Mouse (Mus musculus): Measurements from ENCODE around the gene Zfp62.
"Not testable (repeated sequence)": the region's sequence is repeated elsewhere in the genome, so short reads cannot be mapped to it uniquely, and the experiment has no call there.

Gene Zfp62

GRCm38 (mm10) chr11:49203129-49203768 is at the start of gene Zfp62:
Gene Zfp62 (plus strand): TSS chr11:49203292.
- DNase-seq (ENCODE audit: low read depth, low spot score): peak; percentile 74

DNA sequence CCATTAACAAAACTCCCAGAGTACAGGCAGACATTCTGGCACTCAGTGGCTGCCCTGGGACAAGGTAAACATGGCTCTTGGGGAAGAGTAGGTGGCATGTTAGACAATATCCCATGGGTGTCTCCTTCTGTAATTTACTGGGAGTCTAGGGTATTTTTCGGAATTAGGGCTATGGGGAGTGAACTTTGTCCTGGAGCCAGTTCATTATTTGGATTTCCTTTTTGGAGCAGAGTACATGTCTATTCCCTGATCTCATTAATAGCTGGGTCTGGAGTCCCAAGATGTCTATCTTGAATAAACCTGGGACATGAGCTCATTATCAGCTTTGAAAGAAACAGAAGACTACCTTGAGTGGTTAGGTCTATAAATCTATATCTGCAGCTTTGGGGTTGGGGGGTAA is 49.0 kb upstream of the Zfp62 start, which contains the start of gene Olfr1394:
TSS of gene Olfr1394 (plus strand) at position 301 of the 400 bp plus-strand sequence.
- no peak for DNase-seq (ENCODE audit: low read depth, low spot score)

GRCm38 (mm10) chr11:49156821-49157814 is 46.0 kb upstream of the Zfp62 start:
- DNase-seq (ENCODE audit: low read depth, low spot score): no peak

GRCm38 (mm10) chr11:49168839-49169611 is 34.1 kb upstream of the Zfp62 start:
- DNase-seq (ENCODE audit: low read depth, low spot score): no peak

GRCm38 (mm10) chr11:49170576-49170975 is 32.5 kb upstream of the Zfp62 start:
- no peak for DNase-seq (ENCODE audit: low read depth, low spot score)

- DNase-seq (ENCODE audit: low read depth, low spot score): no peak
Observed at GRCm38 (mm10) chr11:49175345-49175744, 27.7 kb upstream of the Zfp62 start.

- not testable (repeated sequence) for DNase-seq (ENCODE audit: low read depth, low spot score)
Observed at GRCm38 (mm10) chr11:49176047-49176779, 26.9 kb upstream of the Zfp62 start.

DNA sequence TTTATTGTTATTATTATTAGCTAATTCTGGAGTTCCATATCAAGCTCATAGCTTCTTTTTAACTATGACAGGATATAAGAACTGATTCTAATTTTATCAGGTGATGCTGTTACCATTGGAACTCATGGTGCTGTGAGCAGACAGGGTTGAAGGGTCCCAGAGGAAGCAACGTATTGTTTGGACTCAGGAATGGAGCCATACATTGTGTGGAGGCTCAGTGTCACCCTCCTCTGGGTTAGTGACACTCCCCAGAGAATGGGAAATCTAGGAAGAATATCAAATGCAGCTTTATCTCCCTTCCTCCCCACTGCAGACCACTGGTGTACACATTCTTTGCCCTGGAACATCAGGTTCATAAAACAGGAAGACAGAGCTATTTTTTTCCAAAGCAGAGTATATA is 19.9 kb upstream of the Zfp62 start:
- no peak for DNase-seq (ENCODE audit: low read depth, low spot score)

- no peak for DNase-seq (ENCODE audit: low read depth, low spot score)
Observed at GRCm38 (mm10) chr11:49186452-49186851, 16.6 kb upstream of the Zfp62 start.

GRCm38 (mm10) chr11:49186955-49187488 is 16.1 kb upstream of the Zfp62 start, which contains the start of gene Btnl9:
Gene Btnl9 (minus strand): TSS chr11:49187159.
- DNase-seq (ENCODE audit: low read depth, low spot score): no peak

DNA sequence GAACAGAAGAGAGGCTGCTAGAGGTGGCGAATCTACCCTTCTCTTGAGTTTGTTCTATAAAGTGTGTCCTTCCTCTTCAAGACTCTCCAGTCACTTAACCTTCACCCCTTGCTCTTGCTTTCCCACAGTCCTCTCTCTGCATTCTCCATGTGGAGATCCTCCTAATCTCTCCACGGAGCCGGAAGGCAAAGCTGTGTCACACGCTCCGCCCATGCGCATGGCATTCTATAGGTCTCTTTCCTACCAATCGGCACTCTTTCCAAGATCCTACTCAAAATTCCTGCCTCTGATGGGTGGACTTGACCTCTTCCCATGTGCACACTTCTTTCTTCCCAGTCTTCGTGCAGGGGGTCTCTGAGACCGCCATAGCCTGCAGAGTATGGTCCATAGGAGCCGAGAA is 15.4 kb upstream of the Zfp62 start:
- DNase-seq (ENCODE audit: low read depth, low spot score): no peak

DNA sequence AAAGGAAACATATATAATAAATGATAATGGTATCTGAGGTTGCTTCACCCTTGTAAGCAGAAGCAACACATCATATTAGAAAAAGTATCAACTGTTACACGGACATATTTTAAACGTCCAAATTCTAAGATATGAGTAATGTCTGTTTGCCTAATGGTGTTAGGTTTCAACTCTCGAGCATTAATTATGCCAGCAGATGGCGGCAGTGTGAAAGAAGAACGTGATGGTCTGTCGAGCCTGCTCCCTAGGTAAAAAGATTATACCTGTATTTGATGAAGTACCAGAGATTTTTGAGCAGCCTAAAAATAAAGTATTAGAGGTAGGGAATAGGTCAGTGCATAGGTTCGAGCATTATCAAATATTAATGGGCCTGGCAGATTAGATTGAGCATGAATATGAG is 13.4 kb upstream of the Zfp62 start:
- DNase-seq (ENCODE audit: low read depth, low spot score): peak; percentile 12

DNA sequence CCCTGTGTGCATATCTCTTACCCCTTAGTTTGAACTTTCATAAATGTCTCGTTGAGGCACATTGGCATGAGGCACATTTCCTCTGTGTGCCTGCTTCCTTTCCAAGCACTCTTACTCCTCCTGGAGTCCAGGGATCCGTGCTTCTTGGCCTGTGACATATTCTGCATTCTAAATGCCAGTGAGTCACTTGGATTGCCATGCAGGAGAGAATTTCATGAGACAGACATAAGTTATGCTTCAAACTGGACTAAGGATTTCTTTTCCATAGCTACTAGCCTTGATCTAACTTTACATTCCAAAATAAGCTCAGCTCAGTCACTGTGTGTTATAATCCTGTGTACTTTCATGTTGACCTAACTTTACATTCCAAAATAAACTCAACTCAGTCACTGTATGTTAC is 12.0 kb upstream of the Zfp62 start:
- DNase-seq (ENCODE audit: low read depth, low spot score): no peak

DNA sequence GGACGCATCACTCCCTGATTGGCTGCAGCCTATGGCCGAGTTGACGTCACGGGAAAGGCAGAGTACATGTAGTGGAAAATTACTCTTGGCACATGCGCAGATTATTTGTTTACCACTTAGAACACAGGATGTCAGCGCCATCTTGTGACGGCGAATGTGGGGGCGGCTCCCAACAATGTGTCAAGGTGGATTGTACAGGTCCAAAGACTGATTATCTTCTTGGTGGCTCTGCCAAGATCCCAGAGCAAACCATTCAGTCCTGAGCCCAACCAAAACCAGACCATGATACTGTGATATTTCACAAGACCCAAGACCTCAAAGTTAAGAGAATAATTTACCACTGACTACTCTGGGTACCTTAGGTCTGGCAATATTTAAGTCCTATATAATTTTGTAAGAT is 8.3 kb upstream of the Zfp62 start:
- not testable (repeated sequence) for DNase-seq (ENCODE audit: low read depth, low spot score)

DNA sequence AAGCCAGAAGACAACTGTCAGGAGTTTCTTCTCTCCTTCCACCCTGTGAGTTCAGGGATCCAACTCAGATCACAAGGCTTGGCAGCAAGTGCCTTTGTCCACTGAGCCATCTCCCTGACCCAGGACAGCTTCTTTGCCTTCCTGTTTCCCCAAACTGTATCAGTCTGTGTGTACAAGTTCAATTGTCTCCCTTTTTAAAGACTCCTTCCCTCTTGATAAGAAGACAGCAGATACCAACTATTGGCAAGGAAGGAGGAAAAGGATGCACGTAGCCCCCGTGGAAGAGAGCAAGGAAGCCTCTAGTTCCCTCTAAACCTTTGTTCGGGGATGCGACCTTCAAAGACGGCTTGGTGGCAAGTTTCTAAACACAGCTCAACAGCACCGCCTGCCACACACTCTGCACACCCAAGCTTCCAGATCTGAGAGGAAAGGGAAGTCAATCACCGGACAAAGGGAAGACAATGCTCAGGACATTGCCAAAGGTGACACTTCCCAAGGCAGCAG is 7.2 kb upstream of the Zfp62 start:
- no peak for DNase-seq (ENCODE audit: low read depth, low spot score)

DNA sequence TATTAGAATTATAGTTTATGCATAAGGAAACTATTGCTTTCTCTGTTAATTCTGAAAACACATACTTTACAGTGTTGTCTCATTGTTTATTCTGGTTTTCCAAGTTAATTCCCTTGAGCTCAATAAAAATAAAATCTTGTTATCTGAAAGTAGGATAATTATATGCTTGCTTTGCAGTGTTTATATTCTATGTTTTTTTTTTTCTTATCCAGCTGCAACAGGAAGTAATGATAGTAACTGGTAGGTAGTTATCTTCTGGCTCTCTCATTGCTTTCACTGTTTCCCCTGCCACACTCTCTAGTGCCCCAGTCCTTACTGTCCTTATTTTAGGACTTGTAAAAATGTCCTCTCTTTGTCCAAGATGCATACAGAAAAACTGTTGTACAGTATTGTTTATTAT is 2.4 kb upstream of the Zfp62 start:
- no peak for DNase-seq (ENCODE audit: low read depth, low spot score)

- no peak for DNase-seq (ENCODE audit: low read depth, low spot score)
Observed at GRCm38 (mm10) chr11:49201142-49201541, 1.9 kb upstream of the Zfp62 start.

GRCm38 (mm10) chr11:49202071-49202470 is 1.0 kb upstream of the Zfp62 start:
- no peak for DNase-seq (ENCODE audit: low read depth, low spot score)

- DNase-seq (ENCODE audit: low read depth, low spot score): no peak
Observed at GRCm38 (mm10) chr11:49202523-49203061, 500 bp upstream of the Zfp62 start.

DNA sequence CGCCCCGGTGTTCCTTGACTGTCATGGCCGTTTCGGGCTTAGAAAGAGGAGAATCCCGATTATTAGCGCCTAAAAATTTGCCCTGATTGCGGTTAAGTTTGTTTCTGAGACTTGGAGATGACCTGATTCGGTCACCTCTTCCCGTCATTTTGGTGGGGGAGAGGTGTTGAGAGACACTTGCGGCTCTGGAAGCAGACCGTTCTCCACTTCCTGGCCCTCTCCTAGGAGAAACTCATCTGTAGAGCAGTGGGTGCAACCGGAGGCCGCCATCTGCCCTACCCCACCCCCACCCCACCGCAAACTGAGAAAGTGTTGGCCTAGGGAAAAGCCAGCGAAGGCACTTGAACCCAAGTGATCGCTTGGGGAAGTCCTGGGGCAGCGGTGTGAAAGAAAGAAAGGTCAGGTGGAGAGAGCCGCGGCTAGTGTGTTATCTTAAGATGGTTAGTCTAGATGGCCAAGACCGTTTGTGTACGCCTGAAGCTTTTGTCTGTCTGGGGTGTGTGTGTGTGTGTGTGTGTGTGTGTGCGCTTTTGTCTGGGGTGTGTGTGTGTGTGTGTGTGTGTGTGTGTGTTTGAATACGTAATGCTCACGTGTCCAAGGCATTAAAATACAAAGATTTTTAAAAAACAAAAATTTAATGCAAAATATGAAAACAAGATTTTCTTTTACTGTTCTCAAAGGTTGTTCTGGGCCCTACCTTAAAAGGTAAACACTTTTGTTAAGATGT is 842 bp downstream of the Zfp62 start:
- peak; percentile 20 for DNase-seq (ENCODE audit: low read depth, low spot score)

Measured in brain, embryonic 18.5 days (tissue).